Mouse (Mus musculus): ENCODE measurements around the gene Krt4.

The Krt4 gene

GRCm38 (mm10) chr15:101924635-101925034, at the start of gene Krt4:
Krt4 (minus strand) TSS chr15:101924735.
- no peak for DNase-seq

GRCm38 (mm10) chr15:101973414-101974077, 49.0 kb upstream of the Krt4 start:
- DNase-seq: peak; percentile 95

- DNase-seq: peak; percentile 48
Observed at GRCm38 (mm10) chr15:101970536-101970935, 46.0 kb upstream of the Krt4 start.

GRCm38 (mm10) chr15:101966808-101967207, 42.3 kb upstream of the Krt4 start:
- DNase-seq: no peak

- no peak for DNase-seq
Observed at GRCm38 (mm10) chr15:101958891-101959290, 34.4 kb upstream of the Krt4 start.

- no peak for DNase-seq
Observed at GRCm38 (mm10) chr15:101954187-101954586, 29.7 kb upstream of the Krt4 start, which contains the start of gene Krt78. Krt78 (minus strand) TSS chr15:101954287.

- no peak for DNase-seq
Observed at GRCm38 (mm10) chr15:101952733-101953474, 28.4 kb upstream of the Krt4 start.

- DNase-seq: no peak
Observed at GRCm38 (mm10) chr15:101945430-101945829, 20.9 kb upstream of the Krt4 start.

- DNase-seq: no peak
Observed at GRCm38 (mm10) chr15:101941948-101942347, 17.4 kb upstream of the Krt4 start.

- DNase-seq: no peak
Observed at GRCm38 (mm10) chr15:101940274-101940829, 15.8 kb upstream of the Krt4 start, which contains the start of gene Krt79. Krt79 (minus strand) TSS chr15:101940324.

GRCm38 (mm10) chr15:101938600-101939308, 14.2 kb upstream of the Krt4 start:
- DNase-seq: no peak

- DNase-seq: no peak
Observed at GRCm38 (mm10) chr15:101933024-101933423, 8.5 kb upstream of the Krt4 start.

- peak; percentile 14 for DNase-seq
Observed at GRCm38 (mm10) chr15:101929666-101930065, 5.1 kb upstream of the Krt4 start.

GRCm38 (mm10) chr15:101929087-101929486, 4.6 kb upstream of the Krt4 start:
- no peak for DNase-seq

- no peak for DNase-seq
Observed at GRCm38 (mm10) chr15:101927340-101928080, 3.0 kb upstream of the Krt4 start.

GRCm38 (mm10) chr15:101925041-101925440, 506 bp upstream of the Krt4 start:
- no peak for DNase-seq

- DNase-seq: no peak
Observed at GRCm38 (mm10) chr15:101922296-101922695, 2.2 kb downstream of the Krt4 start.

GRCm38 (mm10) chr15:101916072-101916471, 8.5 kb downstream of the Krt4 start:
- DNase-seq: no peak

- DNase-seq: no peak
Observed at GRCm38 (mm10) chr15:101904849-101905248, 19.7 kb downstream of the Krt4 start.

- no peak for DNase-seq
Observed at GRCm38 (mm10) chr15:101902171-101903149, 22.1 kb downstream of the Krt4 start.

- no peak for DNase-seq
Observed at GRCm38 (mm10) chr15:101895216-101895615, 29.3 kb downstream of the Krt4 start.
